Mouse (Mus musculus) adrenal gland, postnatal 25 days (tissue): ENCODE results near the gene Traf3ip2. TPM values are rescaled to one million over a fixed set of nuclear protein-coding genes. Genes with fewer than 3 reads are reported as not detected.

Source experiments
- DNase-seq: peaks from one replicate; pipeline ENCODE4 v3.0.0; 2021; ENCODE audit warnings: mixed read lengths
- total RNA-seq: library from RNA; stranded (reverse); gene quantifications from 2 replicates; pipeline ENCODE4 v1.2.3, GENCODE M21; 2021

Traf3ip2 gene
- total RNA-seq, 1 experiment from 2014 or later, result 24.4 TPM

- DNase-seq, result no peak
Observed at GRCm38 (mm10) chr10:39600115-39600514, 12.6 kb upstream of the Traf3ip2 start.

GRCm38 (mm10) chr10:39601068-39601467 lies 11.7 kb upstream of the Traf3ip2 start:
- no peak for DNase-seq

DNA sequence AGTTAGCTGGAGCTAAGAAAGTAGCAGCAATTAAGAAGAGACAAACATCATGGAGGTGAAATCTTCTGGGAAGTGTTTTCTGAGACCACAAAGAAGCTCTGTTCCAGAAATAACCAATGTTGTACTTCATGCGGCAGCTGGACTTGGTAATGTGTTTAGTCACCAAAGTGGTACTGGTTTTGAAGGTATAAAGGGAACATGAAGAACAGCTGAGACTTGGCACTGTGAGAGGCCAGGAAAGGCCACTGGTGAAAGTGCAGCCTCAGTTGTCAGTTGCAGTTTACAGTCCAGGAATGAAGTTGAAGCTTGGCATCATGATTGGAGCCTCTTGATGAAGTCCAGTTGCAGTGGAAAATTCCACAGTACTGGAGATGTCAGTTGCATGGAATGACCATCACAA lies 6.3 kb upstream of the Traf3ip2 start:
- DNase-seq, result no peak

GRCm38 (mm10) chr10:39611234-39611633 lies 1.5 kb upstream of the Traf3ip2 start:
- no peak for DNase-seq

- no peak for DNase-seq
Observed at GRCm38 (mm10) chr10:39612131-39612530, 603 bp upstream of the Traf3ip2 start.

GRCm38 (mm10) chr10:39612989-39613831 lies 476 bp downstream of the Traf3ip2 start:
- DNase-seq, result peak; percentile 65

- no peak for DNase-seq
Observed at GRCm38 (mm10) chr10:39613973-39614372, 1.2 kb downstream of the Traf3ip2 start.

GRCm38 (mm10) chr10:39614676-39615075 lies 1.9 kb downstream of the Traf3ip2 start:
- DNase-seq, result peak; percentile 71

DNA sequence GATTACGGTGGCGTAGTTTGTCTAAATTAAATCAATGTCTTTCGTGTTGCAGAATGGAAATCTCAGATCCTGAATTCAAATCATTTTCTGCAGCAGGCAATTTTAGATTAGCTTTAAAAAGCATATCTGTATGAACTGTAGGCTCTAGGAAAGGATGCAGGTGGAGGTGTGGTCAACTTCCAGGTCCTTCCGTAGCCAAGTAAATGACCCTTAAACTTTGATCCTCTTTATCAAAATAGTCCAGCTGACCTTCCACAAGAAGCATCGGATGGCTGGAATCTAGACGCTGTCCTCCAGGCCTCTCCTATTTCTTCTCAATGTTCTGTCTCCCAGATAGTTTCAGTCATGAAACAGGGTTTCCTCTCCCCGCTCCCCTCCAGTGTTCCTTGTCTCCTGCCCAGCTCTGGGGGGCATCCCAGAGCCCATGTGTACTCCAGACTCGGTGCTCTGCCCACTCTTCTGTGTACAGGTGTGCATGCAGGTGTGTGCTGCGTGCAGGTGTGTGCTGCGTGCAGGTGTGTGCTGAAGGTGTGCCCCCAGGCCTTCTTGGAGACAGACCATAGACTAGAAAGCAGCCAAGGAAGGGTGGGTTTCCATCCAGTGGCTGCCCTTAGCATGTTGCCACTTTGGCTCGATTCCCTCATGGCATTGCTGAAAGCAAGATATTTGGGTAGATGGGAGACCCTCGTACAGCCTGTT lies 2.9 kb downstream of the Traf3ip2 start:
- no peak for DNase-seq

- DNase-seq, result no peak
Observed at GRCm38 (mm10) chr10:39616230-39616590, 3.5 kb downstream of the Traf3ip2 start.

GRCm38 (mm10) chr10:39616626-39617025 lies 3.9 kb downstream of the Traf3ip2 start:
- no peak for DNase-seq

DNA sequence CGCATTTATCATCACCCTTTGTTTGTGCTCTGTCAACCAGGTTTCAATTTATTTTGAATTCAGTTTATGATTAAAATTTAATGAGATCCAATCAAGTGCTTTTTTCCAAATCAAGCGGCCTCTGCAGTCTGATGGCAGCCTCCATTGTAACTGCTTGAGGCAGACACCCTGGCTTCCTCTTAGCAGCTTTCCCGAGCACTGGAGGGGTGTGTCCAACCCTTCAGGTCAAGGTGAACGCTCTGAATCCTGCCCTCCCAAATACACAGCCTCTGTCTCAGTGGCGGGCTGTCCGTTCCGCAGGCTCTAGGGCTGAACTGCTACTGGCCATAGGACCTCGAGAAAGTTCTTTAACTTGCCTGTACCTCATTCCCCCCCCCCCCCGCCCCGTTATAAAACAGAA lies 5.7 kb downstream of the Traf3ip2 start:
- no peak for DNase-seq

DNA sequence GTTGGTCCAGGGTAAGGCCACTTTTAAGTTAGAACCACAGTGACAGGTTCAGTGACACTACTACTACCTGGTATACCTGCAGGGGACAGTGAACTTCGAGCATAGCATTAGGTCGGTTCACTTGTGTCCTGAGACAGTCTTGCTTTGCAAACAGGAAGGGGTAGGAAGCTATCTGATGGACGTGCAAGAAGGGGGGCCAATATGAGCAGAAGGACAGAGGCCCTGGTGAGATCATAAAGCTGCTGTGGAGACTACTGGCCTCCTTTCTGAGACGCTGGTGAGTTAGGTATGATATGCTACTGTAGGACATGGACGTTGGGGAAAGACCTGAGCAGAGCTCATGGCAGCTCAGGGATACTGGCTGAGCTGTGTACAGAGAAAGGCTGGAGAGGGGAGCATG lies 7.9 kb downstream of the Traf3ip2 start:
- DNase-seq, result no peak

DNA sequence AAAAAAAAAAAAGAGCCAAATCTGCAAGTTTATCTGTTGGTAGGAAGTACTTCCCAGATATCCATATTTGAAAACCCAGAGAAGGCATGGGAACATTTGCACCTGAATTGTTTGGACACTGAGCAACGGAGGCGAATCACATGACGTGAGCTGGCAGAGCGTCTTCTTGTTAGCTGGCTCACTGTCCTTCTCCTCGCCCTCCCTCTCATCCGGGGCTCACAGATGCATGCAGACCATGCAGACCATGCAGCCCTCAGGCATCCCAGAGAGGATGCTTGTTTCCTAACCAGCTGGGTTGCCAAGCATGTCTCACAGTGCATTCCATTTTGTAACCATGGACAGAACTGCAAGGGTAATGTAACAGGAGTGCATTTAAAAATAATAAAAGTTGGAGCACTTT lies 11.1 kb downstream of the Traf3ip2 start:
- no peak for DNase-seq

DNA sequence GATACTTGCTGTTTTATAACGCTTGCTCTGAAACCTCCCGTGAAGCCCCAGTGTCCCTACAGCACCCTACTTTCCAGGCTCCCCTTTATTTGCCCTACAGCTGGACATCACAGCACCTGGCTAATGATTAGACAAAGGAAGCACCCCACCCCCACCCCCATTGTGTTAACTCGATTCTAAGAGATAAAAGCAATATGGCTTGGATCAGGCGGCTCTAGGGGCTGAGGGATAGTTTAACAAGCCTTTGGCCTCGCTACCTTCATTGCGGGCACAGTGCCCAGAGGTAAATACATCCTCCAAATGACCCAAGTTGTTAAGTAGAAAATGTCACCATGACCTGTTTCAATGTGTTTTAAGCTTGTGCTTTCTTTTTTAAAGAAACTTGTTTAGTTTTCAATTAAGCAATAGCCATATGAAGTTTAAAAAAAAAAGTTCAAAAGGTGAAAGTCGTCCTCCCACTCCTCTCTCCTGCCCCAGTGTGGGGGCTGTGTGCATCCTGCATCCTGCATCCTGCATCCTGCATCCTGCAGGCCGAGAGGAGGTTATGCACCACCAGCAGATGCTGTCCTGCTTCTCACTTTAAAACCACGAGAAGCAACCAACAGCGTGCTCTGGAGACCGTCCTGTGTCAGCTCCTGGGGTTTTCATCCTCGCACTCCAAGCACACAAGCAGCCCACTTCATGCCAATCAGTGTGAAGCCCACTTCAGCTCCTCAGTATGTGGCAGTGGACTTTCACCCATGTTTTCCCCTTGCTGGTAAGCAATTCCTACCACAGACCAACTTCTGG lies 12.3 kb downstream of the Traf3ip2 start:
- DNase-seq, result no peak

DNA sequence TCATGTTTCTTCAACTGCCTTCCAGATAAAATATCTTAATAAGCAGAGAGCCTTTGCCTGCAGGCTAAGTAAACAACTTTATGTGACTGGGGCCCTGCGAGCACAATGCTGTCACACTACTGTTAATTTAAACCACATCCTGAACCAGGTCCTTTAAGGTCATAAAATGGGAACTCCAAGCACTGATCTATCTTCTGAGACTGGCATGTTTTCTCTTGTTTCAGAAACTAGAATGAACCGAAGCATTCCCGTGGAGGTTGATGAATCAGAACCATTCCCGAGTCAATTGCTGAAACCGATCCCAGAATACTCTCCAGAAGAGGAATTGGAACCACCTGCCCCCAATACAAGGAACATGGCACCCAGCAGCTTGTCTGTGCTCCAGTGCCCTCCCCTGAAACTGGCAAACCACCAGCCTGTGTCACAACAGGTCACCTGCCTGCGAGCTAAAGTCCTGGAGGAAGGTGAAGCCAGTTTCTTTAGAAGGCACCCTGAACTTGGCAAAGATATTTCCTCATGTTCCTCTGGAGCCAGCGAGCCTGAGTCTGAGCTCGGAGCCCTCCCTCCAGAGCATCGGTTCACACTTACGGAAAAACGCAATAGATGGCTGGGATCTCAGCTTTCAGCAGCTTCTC lies 13.0 kb downstream of the Traf3ip2 start:
- DNase-seq, result no peak

DNA sequence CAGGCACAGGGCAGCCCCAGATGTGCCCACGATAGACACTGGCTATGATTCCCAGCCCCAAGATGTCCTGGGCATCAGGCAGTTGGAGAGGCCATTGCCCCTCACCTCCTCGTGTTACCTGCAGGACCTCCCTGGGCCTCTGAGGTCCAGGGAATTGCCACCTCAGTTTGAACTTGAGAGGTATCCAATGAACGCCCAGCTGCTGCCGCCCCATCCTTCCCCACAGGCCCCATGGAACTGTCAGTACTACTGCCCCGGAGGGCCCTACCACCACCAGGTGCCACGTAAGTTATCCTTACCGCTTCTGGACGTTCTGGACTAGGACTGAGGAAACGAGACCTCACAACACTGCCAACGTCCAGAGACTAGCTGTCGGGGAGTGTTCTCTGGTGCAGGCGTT lies 13.6 kb downstream of the Traf3ip2 start:
- no peak for DNase-seq

- no peak for DNase-seq
Observed at GRCm38 (mm10) chr10:39628799-39629517, 16.2 kb downstream of the Traf3ip2 start.

DNA sequence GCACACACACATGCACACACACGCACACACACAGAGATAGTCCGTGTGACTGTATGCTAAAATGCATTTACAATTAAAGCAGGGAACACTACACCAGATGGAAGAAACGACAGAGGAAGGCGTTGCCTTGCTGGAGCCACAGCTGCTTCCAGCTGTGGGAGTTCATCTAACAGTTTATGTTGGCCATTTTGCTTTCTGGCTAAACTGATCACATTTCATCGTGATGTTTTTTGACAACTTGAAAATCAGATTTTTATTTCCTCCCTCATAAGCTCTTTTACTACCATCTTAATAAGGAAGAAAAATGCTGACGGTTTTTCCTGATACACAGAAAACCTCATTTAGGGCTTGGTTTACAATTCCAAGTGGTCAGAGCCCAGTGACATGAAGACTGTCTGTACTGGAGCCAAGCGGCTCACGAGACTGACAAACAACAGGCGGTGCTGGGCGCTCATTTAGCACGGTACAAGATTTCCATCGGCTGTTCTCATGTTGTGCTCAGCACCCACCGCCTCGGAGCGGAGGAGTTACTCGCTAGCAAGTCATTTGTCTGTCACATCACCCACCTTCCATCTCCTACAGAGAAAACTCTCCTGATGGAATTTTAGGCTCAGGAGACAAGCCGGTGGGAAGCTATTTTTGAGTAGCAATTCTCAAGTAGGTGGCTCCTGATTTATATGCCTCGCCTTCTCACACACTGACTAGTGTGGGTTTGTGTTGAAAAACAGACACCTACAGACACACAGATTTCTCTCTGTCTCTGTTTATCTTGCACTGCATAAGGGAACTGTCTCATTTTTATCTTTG lies 17.2 kb downstream of the Traf3ip2 start:
- no peak for DNase-seq

DNA sequence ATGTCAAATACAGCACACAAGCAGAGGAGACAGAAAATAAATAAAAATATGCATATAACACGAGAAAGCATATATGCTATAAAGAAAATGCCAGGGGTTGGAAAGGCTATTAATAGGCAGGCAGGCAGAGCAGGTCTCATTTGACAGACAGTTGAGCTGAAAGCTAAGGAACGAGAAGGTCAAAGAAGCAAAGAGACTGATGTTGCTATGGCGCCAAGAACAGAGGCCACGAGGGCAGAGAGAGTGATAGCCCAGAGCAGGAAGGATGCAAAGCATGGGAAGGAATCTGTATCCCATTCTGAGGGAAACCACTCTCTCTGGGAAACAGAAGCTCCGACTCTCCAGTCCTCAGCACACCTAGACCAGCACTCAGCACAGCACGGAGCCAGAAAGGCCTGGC lies 18.1 kb downstream of the Traf3ip2 start:
- no peak for DNase-seq

- no peak for DNase-seq
Observed at GRCm38 (mm10) chr10:39631627-39632026, 18.9 kb downstream of the Traf3ip2 start.
